15 mouse cellular contexts compared by ENCODE assay signal in genomic region chr4:129416478-129416877, GRCm38 (mm10). TPM values are rescaled to one million over a fixed set of nuclear protein-coding genes. Genes with fewer than 3 reads are reported as not detected.
DNase-seq lines count a peak whose midpoint lies in the region; ATAC-seq and TF ChIP-seq lines count a peak whose summit lies in the region.
"Had no signal": no experiment of that assay in that cellular context is flagged by ENCODE, and none has a peak within 500 bp of the region (broad histone marks: within the 10 kb centered on the region; RNA-seq: fewer than 3 reads in every experiment).

No protein-coding gene starts in this region.

- no peak overlapping the region for H3K27ac ChIP-seq in stomach, embryonic 15.5 days
- no peak overlapping the region for H3K27ac ChIP-seq in stomach, postnatal 0 days (replicated peaks)
- H3K27ac ChIP-seq in liver, embryonic 12.5 days: peak overlapping the region; percentile 84
- H3K27ac ChIP-seq: hindbrain, embryonic 14.5 days; limb, embryonic 15.5 days; neural tube, embryonic 13.5 days had no signal

- POLR2A ChIA-PET in Patski (lab: Charles Lee): no interaction called here

- TF ChIP-seq EP300 in stomach, postnatal 0 days (optimal IDR thresholded peaks at IDR 0.05): no peak

- H3K4me2 ChIP-seq in stomach, embryonic 15.5 days: no peak overlapping the region
- H3K4me2 ChIP-seq in stomach, postnatal 0 days (replicated peaks; ENCODE audit: low read depth): no peak overlapping the region
- peak overlapping the region; percentile 34 for H3K4me2 ChIP-seq in liver, embryonic 12.5 days
- H3K4me2 ChIP-seq: hindbrain, embryonic 14.5 days; limb, embryonic 15.5 days; neural tube, embryonic 13.5 days had no signal

- H3K4me1 ChIP-seq in stomach, embryonic 15.5 days: 0 out of 2 replicates have a peak, but pooled peaks cover 3% of the 10 kb centered on the region
- H3K4me1 ChIP-seq in stomach, postnatal 0 days (replicated peaks; ENCODE audit: control insufficient read depth, insufficient read depth): no peaks in the 10 kb centered on the region
- H3K4me1 ChIP-seq in liver, embryonic 12.5 days: peaks cover 39% of the 10 kb centered on the region
- H3K4me1 ChIP-seq: limb, embryonic 15.5 days; neural tube, embryonic 13.5 days had no signal

- TF ChIP-seq CTCF in stomach, postnatal 0 days (IDR thresholded peaks at IDR 0.05; ENCODE audit: low read depth): no peak
- no peak for TF ChIP-seq CTCF in Patski (IDR thresholded peaks at IDR 0.05)

- in situ Hi-C loops in Patski (cut with MboI; ENCODE audit: low pct_unique_long_range_greater_than_20kb): no loop called here

- H3K27me3 ChIP-seq in stomach, embryonic 15.5 days (replicated peaks): no peaks in the 10 kb centered on the region
- H3K27me3 ChIP-seq in stomach, postnatal 0 days (ENCODE audit: control insufficient read depth, insufficient read depth, low read length): no peaks in the 10 kb centered on the region
- H3K27me3 ChIP-seq in Patski: no peaks in the 10 kb centered on the region
- no peaks in the 10 kb centered on the region for H3K27me3 ChIP-seq in liver, embryonic 12.5 days (replicated peaks)
- H3K27me3 ChIP-seq: limb, embryonic 15.5 days; neural tube, embryonic 13.5 days had no signal

- WGBS in stomach, embryonic 15.5 days: 40% methylated on average over 5 of the region's 5 CpGs
- WGBS in stomach, postnatal 0 days: 41% methylated on average over 5 of the region's 5 CpGs
- WGBS in liver, embryonic 12.5 days (ENCODE audit: insufficient replicate concordance): 7% methylated on average over 5 of the region's 5 CpGs

- H3K9ac ChIP-seq in stomach, embryonic 15.5 days: no peak overlapping the region
- H3K9ac ChIP-seq in stomach, postnatal 0 days (ENCODE audit: low read length): no peak overlapping the region
- H3K9ac ChIP-seq in liver, embryonic 12.5 days: no peak overlapping the region; the same call in 1 of the 2 replicates
- H3K9ac ChIP-seq: hindbrain, embryonic 14.5 days; limb, embryonic 15.5 days; neural tube, embryonic 13.5 days had no signal

- ATAC-seq in stomach, embryonic 15.5 days (ENCODE audit: insufficient read depth, low FRiP score, low read depth): peak; percentile 72
- no peak for ATAC-seq in stomach, postnatal 0 days (ENCODE audit: low FRiP score, low TSS enrichment)
- ATAC-seq in Patski: no peak
- ATAC-seq in liver, embryonic 12.5 days: peak; percentile 91

- no peaks in the 10 kb centered on the region for H3K9me3 ChIP-seq in stomach, embryonic 15.5 days
- no peaks in the 10 kb centered on the region for H3K9me3 ChIP-seq in stomach, postnatal 0 days (ENCODE audit: control insufficient read depth, low read length)
- peaks cover 9% of the 10 kb centered on the region for H3K9me3 ChIP-seq in liver, embryonic 12.5 days (replicated peaks)
- H3K9me3 ChIP-seq: limb, embryonic 15.5 days; neural tube, embryonic 13.5 days had no signal

- CTCF ChIA-PET in Patski (lab: Charles Lee): interaction anchor here (1.1 to 2.1 kb wide), 2 partner anchors 13 to 39 kb away, joined by 4 to 6 read pairs; no protein-coding TSS in a partner anchor

- no peak overlapping the region for H3K4me3 ChIP-seq in stomach, embryonic 15.5 days (replicated peaks)
- H3K4me3 ChIP-seq in stomach, postnatal 0 days (ENCODE audit: low read depth, low read length): no peak overlapping the region
- no peak overlapping the region for H3K4me3 ChIP-seq in liver, embryonic 12.5 days
- H3K4me3 ChIP-seq: erythroblast, embryonic 14.5 days; limb, embryonic 15.5 days; neural tube, embryonic 13.5 days had no signal

- no peaks in the 10 kb centered on the region for H3K36me3 ChIP-seq in stomach, embryonic 15.5 days
- H3K36me3 ChIP-seq in stomach, postnatal 0 days (ENCODE audit: control insufficient read depth, insufficient read depth, low read length): no peaks in the 10 kb centered on the region
- no peaks in the 10 kb centered on the region; the same call in 1 of the 2 replicates for H3K36me3 ChIP-seq in liver, embryonic 12.5 days
- H3K36me3 ChIP-seq: limb, embryonic 15.5 days; neural tube, embryonic 13.5 days had no signal

- no peak for DNase-seq in stomach, postnatal 0 days (ENCODE audit: low spot score)
- peak; percentile 17 for DNase-seq in Patski (ENCODE audit: low read depth, low spot score)
- DNase-seq in layer of hippocampus, postnatal 10 days (ENCODE audit: low spot score in 2 of 2): no peak
- no peak for DNase-seq in testis, postnatal 10 days (ENCODE audit: low spot score)
- DNase-seq in right cerebral cortex, postnatal 14 days: no peak
- DNase-seq: adrenal gland, postnatal 14 days; gastrocnemius, postnatal 14 days; spleen, adult 18-20 months had no signal

RNA-seq across cellular contexts. Expression of gene Zbtb8b, which starts 24.2 kb away (rescaled TPM):
- polyA plus RNA-seq in stomach, embryonic 15.5 days (2015; fragmentation: Nextera tagmentation; extraction: Ambion mirVana): 1.5 and 1.7 TPM in 2 replicates
- polyA plus RNA-seq in stomach, postnatal 0 days (2015; fragmentation: Nextera tagmentation; extraction: Ambion mirVana): 0.68 and 0.72 TPM in 2 replicates
- 0.17 TPM for polyA plus RNA-seq in Patski (2021)
- polyA plus RNA-seq in liver, embryonic 12.5 days (2016; fragmentation: Nextera tagmentation; extraction: Ambion mirVana): 1.3 and 1.5 TPM in 2 replicates
- 1 to 10 TPM; 4.4 to 5.1 TPM for total RNA-seq in layer of hippocampus, postnatal 10 days (2021)
- total RNA-seq: gastrocnemius, postnatal 14 days; megakaryocyte, adult 5-6 weeks had no signal
- polyA plus RNA-seq: erythroblast, embryonic 14.5 days had no signal

RNA-seq across cellular contexts. Expression of gene Zbtb8a, which starts 38.6 kb away (rescaled TPM):
- 17.2 and 18.1 TPM in 2 replicates for polyA plus RNA-seq in stomach, embryonic 15.5 days (2015; fragmentation: Nextera tagmentation; extraction: Ambion mirVana)
- 12.2 and 13.0 TPM in 2 replicates for polyA plus RNA-seq in stomach, postnatal 0 days (2015; fragmentation: Nextera tagmentation; extraction: Ambion mirVana)
- polyA plus RNA-seq in Patski (2021): 3.3 TPM
- polyA plus RNA-seq in liver, embryonic 12.5 days (2016; fragmentation: Nextera tagmentation; extraction: Ambion mirVana): 3.1 TPM in 2 replicates
- total RNA-seq in layer of hippocampus, postnatal 10 days (2021): 1 to 10 TPM; 7.8 to 8.0 TPM

RNA-seq across cellular contexts. Expression of gene Bsdc1, which starts 44.9 kb away (rescaled TPM):
- 24.4 and 27.0 TPM in 2 replicates for polyA plus RNA-seq in stomach, embryonic 15.5 days (2015; fragmentation: Nextera tagmentation; extraction: Ambion mirVana)
- polyA plus RNA-seq in stomach, postnatal 0 days (2015; fragmentation: Nextera tagmentation; extraction: Ambion mirVana): 16.7 and 17.9 TPM in 2 replicates
- 40.4 TPM for polyA plus RNA-seq in Patski (2021)
- polyA plus RNA-seq in liver, embryonic 12.5 days (2016; fragmentation: Nextera tagmentation; extraction: Ambion mirVana): 36.7 and 37.4 TPM in 2 replicates
- total RNA-seq in layer of hippocampus, postnatal 10 days (2021): 10 to 100 TPM; 41.4 to 46.9 TPM

Comparison
In these comparisons a context has a peak if more than half of its experiments do, and no peak if none do; other contexts are left out.
1. ATAC-seq: peak in stomach, embryonic 15.5 days (single experiment) and liver, embryonic 12.5 days (single experiment); none in stomach, postnatal 0 days (single experiment) and Patski (single experiment).